Mouse (Mus musculus): ENCODE measurements around the gene Sema4g.
A peak's percentile ranks its signal among the peaks of the same experiment; 100 is the strongest.

Gene Sema4g

DNA sequence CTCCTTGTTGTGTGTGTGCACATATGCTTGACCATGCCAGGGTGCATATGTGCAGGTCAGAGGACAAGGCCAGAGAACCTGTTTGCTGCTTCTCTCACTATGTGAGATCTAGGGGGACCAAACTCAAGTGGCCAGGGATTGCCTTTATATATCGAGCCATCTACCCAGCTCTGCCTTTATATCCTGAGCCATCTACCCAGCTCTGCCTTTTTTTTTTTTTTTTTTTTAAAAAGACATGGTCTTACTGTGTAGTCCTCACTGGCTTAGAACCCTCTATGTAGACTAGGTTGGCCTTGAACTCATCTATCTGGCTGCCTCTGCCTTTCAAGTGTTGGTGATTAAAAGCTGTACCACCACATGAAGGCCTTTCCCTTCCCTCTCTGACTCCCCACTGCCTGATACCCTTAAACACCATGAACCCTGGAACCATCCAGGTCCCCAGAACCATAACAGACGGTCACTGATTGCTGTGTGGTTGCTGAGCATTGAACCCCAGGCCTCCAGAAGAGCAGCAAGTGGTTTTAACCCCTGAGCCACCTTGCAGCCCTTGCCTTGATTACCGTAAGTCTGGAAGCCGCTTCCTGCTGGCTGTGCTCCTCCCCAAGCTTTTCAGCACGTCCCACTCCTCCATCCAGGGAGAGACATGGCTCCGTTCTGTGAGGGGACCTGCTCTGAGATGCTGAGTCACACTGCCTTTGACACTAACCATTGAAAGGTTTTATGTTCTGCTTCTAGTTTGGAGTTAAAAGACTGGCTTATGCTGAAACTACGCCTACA is 15.0 kb downstream of the Sema4g start:
- no peak for DNase-seq (ENCODE audit: low read depth, low spot score)

DNA sequence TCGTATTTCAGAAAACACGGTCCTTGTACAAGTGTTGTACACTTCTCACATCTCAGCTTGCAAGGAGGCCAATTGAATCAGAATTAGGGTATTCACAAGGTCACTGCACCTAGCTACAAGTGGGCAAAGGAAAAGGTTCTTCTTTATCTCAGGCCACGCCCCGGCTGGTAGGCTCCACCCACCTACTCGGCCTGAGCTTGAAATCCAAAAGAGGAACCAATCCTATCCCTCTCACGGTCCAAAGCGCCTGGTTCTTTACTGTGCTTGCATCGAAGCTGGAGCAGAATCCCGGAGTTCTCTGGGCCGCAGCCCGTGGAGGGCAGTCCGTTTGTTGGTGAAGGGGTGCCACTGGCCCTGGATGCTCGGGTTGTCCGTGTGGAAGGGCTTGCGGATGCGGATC is 16.5 kb downstream of the Sema4g start, which contains the start of gene Twnk:
Gene Twnk (plus strand): TSS at position 220 of the 400 bp plus-strand sequence.
- no peak for DNase-seq (ENCODE audit: low read depth, low spot score)

DNA sequence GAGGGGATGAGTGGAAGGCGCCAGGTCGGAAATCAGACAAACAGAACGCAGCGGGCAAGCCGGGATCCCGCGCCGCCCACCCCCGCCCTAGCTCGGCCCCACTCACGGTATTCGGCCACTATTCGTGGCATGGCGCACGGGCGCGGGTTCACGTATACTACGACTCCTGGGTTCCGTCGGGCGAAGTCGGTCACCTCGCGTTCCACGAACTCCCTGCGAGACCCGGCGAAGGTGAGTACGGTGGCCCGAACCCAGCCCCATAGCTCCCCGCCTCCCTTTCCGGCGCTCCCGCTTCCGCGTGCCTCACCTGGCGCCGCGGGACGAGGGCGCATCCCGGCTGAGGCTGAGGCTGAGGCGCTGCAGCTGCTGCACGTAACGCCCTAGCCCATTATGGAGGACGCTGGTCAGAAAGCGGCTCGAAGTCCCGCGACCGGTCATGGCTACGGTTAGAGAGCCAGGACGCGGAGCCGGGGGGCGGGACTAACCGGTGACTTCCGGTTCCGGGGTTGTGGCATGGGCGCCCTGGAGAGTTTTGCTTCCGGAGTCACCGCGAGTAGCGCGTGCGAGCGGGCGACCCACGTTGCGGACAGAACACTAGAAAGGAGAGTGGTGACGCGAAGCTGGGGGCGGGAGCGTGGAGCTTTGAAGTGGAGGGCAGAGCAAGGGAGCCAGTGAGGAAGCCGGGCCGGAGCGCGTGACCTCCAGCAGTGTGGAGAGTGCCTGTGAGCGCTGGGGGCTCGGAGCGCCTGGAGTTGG is 17.2 kb downstream of the Sema4g start, which contains the start of gene Mrpl43:
Gene Mrpl43 (minus strand): TSS at position 486 of the 756 bp plus-strand sequence.
- peak; percentile 87 for DNase-seq (ENCODE audit: low read depth, low spot score)

DNA sequence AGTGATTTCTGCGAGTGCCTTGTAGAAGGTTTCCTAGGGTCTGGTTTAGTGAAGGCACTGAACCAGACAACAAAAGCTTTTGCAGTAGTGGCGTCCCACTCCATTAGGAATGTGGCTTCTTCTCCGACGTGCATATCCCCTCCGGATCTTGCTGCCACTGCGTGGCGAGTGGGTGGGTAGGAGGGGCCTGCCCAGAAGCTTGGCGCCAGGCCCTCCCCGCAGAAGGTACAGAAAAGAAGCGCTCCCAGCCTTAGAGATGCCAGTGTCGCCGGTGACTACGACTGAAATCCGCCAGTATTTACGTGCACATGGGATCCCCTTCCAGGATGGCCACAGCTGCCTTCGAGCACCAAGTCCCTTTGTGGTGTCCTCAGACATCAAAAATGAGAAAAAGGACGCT is 18.1 kb downstream of the Sema4g start:
- no peak for DNase-seq (ENCODE audit: low read depth, low spot score)

DNA sequence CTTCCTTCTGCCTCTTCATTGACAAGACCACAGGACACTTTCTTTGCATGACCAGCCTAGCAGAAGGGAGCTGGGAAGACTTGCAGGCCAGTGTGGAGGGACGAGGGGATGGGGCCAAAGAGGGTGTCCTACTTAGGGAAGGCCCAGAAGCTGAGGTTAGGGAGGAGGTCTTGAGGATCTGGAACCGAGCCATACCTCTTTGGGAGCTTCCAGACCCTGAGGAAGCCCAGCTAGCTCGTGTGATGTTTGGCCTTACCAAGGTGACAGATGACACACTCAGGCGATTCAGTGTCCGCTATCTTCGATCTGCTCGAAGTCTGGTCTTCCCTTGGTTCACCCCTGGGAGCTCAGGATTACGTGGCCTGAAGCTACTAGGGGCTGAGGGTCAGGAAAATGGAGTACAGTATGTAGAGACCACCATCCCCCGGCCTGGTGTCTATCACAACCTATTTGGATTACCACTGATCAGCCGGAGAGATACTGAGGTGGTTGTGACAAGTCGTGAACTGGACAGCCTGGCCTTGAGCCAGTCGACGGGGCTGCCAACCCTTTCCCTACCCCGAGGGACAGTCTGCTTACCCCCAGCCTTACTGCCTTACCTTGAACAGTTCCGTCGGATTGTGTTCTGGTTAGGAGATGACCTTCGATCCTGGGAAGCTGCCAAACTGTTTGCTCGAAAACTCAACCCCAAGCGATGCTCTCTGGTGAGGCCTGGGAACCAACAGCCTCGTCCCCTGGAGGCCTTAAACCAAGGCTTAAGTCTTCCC is 18.7 kb downstream of the Sema4g start:
- no peak for DNase-seq (ENCODE audit: low read depth, low spot score)

- no peak for DNase-seq (ENCODE audit: low read depth, low spot score)
These were observed 21.7 kb downstream of the Sema4g start for GRCm38 (mm10) chr19:45010646-45011045.

DNA sequence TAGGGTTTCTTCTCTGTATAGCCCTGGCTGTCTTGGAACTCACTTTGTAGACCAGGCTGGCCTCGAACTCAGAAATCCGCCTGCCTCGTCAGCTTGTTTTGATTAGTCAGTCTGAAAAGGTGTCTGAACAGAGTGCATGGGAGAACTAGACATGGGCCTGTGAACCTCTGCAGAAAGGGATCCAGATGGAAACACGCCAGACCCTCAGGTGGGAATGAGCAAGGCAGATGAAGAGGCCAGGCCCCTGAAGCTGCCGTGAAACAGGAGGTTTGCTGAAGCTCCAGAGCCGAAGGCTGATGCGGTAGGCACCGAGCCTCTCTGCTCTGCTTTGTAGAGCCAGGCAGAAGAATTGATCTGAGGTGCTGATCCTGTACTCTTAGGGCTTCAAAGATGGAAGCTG is 23.3 kb downstream of the Sema4g start:
- DNase-seq (ENCODE audit: low read depth, low spot score) = no peak

- DNase-seq (ENCODE audit: low read depth, low spot score) = no peak
These were observed 23.7 kb downstream of the Sema4g start for GRCm38 (mm10) chr19:45012636-45013035.

DNA sequence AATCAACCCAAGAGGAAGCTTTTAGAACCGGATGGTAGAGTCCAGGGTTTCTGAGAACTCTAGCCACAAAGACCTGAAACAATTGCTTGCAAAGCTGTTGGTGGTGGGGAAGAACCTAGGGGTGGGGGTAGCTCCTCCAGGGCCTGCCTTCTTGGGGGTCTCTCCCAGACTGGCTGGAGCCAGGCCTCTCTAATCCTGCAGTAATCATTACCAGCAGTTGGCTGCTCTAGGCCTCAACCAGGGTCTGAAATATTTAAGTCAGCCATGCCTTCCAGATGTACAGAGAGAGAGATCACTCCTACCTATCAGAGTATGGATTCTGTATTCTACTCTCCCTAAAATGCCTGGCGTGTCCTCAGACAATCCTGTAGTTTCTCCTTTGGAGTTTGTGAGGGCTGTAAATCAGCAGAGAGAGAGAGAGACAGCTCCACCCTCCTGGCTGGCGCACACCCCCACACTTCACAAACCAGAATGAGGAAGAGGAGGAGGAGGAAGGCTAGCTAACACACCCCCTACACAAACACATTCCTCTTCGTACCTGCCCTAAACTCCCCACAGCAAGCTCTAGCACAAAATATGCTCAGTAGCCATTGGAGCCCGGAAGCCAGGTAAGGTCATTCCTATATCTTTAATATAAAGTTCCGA is 24.8 kb downstream of the Sema4g start:
- DNase-seq (ENCODE audit: low read depth, low spot score) = no peak

- DNase-seq (ENCODE audit: low read depth, low spot score) = no peak
These were observed 25.6 kb downstream of the Sema4g start, which contains the start of gene Lzts2 for GRCm38 (mm10) chr19:45014335-45014971. Gene Lzts2 (plus strand): TSS chr19:45014414.

DNA sequence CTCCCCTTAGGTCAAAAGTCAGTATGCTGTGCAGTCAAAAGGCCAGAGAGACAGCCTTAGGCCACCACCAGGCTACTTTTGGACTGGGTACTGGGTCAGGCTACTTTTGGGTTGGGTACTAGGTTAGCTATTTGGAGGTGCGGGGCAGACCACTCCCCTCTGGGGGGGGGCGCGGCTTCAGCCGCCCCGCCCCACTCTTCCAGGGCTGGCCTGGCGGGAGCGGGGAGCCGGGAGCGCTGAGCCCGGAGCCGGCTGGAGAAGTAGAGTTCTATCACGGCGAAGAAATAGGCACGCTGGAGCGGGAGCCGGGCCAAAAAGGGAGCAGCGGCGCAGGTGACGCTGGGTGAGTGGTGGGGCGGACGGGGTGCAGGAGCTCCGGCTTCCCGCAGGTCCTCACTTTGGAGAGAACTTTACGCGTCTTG is 26.1 kb downstream of the Sema4g start:
- no peak for DNase-seq (ENCODE audit: low read depth, low spot score)

- DNase-seq (ENCODE audit: low read depth, low spot score) = peak; percentile 72
These were observed 26.8 kb downstream of the Sema4g start for GRCm38 (mm10) chr19:45015518-45016281.

DNA sequence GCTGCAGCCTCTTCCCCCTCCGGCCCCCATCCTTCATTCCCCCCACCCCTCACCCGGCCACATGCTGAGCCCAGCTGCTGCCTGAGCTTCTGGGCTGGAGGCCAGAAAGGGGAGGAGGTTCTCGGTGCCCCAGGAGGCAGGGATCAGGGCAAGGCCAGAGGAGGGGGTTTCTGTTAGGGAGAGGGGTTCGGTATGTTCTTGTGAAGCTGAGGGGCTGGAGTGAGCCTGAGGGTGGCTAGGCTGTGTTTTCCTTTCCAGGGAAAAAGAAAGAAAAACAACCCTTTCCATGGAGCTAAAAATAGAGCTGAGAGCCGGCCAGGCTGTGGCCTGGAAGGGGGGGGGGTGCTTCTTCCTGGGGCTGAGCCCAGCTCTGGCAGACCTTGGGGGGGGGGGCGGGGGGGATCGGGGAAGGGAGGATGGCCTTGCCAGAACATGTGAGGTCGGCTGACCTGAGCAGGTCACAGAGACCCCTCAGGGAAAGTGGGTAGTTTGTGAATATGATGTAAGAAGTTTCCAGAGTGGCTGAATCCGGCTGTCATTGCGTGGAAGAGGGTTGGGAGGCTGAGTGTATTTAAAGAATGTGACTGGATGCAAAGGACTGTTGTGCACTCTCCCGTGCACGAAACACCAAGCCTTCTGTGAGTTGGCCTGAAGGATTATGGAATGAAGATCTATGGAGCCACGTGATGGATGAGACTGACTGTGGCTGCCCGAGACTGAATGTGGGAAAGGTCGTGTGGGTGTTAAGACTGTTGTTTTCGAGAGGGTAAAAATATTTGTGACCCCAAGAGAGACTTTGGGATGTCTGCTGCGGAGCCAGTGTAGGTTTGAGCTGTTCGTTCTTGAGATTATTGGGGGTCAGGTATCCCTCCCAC is 27.7 kb downstream of the Sema4g start:
- DNase-seq (ENCODE audit: low read depth, low spot score) = peak; percentile 86

- DNase-seq (ENCODE audit: low read depth, low spot score) = peak; percentile 87
These were observed 28.4 kb downstream of the Sema4g start for GRCm38 (mm10) chr19:45017216-45017771.

- peak; percentile 81 for DNase-seq (ENCODE audit: low read depth, low spot score)
These were observed 29.0 kb downstream of the Sema4g start for GRCm38 (mm10) chr19:45017909-45018308.

- no peak for DNase-seq (ENCODE audit: low read depth, low spot score)
These were observed 29.5 kb downstream of the Sema4g start for GRCm38 (mm10) chr19:45018351-45018831.

GRCm38 (mm10) chr19:45020348-45020747 is 31.4 kb downstream of the Sema4g start:
- peak; percentile 81 for DNase-seq (ENCODE audit: low read depth, low spot score)

DNA sequence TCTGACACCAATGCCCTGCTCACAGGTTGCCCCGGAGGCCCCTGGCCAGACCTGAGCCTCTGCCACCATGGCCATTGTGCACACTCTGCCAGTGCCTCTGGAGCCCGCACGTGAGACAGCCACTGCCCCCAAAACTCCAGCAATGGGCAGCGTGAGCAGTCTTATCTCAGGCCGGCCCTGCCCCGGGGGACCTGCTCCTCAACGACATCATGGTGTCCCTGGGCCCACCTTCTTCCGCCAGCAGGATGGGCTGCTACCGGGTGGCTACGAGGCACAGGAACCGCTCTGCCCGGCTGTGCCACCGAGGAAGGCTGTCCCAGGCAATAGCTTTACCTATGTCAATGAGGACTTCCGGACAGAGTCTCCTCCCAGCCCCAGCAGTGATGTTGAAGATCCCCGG is 32.5 kb downstream of the Sema4g start:
- no peak for DNase-seq (ENCODE audit: low read depth, low spot score)

- no peak for DNase-seq (ENCODE audit: low read depth, low spot score)
These were observed 35.1 kb downstream of the Sema4g start for GRCm38 (mm10) chr19:45023993-45024392.

All from skeletal muscle tissue, adult 2 months (tissue).